Mouse (Mus musculus) kidney, adult 11 months (tissue): ENCODE data around the gene Adam19.
"Not testable (repeated sequence)": the region's sequence is repeated elsewhere in the genome, so short reads cannot be mapped to it uniquely, and the experiment has no call there.

ENCODE experiments used
- DNase-seq: peaks from one replicate; pipeline ENCODE4 v3.0.0; 2022

Gene Adam19

GRCm38 (mm10) chr11:46055896-46056769 is at the start of gene Adam19:
Adam19 (plus strand) TSS chr11:46055992.
- no peak for DNase-seq

- no peak for DNase-seq
Measured at GRCm38 (mm10) chr11:46016061-46016460, 39.7 kb upstream of the Adam19 start.

GRCm38 (mm10) chr11:46020246-46020645 is 35.5 kb upstream of the Adam19 start:
- DNase-seq, result no peak

- no peak for DNase-seq
Measured at GRCm38 (mm10) chr11:46021850-46022249, 33.9 kb upstream of the Adam19 start.

GRCm38 (mm10) chr11:46022983-46023382 is 32.8 kb upstream of the Adam19 start:
- DNase-seq, result no peak

- no peak for DNase-seq
Measured at GRCm38 (mm10) chr11:46025962-46026392, 29.8 kb upstream of the Adam19 start.

- DNase-seq, result no peak
Measured at GRCm38 (mm10) chr11:46027952-46028814, 27.6 kb upstream of the Adam19 start.

- no peak for DNase-seq
Measured at GRCm38 (mm10) chr11:46029485-46029884, 26.3 kb upstream of the Adam19 start.

GRCm38 (mm10) chr11:46030026-46030425 is 25.8 kb upstream of the Adam19 start:
- no peak for DNase-seq

GRCm38 (mm10) chr11:46031470-46031869 is 24.3 kb upstream of the Adam19 start:
- DNase-seq, result no peak

GRCm38 (mm10) chr11:46032956-46033355 is 22.8 kb upstream of the Adam19 start:
- DNase-seq, result no peak

- DNase-seq, result no peak
Measured at GRCm38 (mm10) chr11:46036374-46036773, 19.4 kb upstream of the Adam19 start.

GRCm38 (mm10) chr11:46038901-46039300 is 16.9 kb upstream of the Adam19 start:
- no peak for DNase-seq

- no peak for DNase-seq
Measured at GRCm38 (mm10) chr11:46039335-46039734, 16.5 kb upstream of the Adam19 start.

GRCm38 (mm10) chr11:46040841-46041556 is 14.8 kb upstream of the Adam19 start:
- no peak for DNase-seq

GRCm38 (mm10) chr11:46041607-46042267 is 14.1 kb upstream of the Adam19 start:
- DNase-seq, result no peak

- DNase-seq, result no peak
Measured at GRCm38 (mm10) chr11:46044781-46045180, 11.0 kb upstream of the Adam19 start.

- DNase-seq, result no peak
Measured at GRCm38 (mm10) chr11:46047264-46047663, 8.5 kb upstream of the Adam19 start.

GRCm38 (mm10) chr11:46052105-46052659 is 3.6 kb upstream of the Adam19 start, which contains the start of gene Gm12166:
Gm12166 (minus strand) TSS chr11:46052321.
- not testable (repeated sequence) for DNase-seq

GRCm38 (mm10) chr11:46053457-46053856 is 2.3 kb upstream of the Adam19 start:
- not testable (repeated sequence) for DNase-seq

- no peak for DNase-seq
Measured at GRCm38 (mm10) chr11:46054311-46054710, 1.5 kb upstream of the Adam19 start.
